Comparison of ENCODE assay signal across 8 mouse cellular contexts in the genomic region with DNA sequence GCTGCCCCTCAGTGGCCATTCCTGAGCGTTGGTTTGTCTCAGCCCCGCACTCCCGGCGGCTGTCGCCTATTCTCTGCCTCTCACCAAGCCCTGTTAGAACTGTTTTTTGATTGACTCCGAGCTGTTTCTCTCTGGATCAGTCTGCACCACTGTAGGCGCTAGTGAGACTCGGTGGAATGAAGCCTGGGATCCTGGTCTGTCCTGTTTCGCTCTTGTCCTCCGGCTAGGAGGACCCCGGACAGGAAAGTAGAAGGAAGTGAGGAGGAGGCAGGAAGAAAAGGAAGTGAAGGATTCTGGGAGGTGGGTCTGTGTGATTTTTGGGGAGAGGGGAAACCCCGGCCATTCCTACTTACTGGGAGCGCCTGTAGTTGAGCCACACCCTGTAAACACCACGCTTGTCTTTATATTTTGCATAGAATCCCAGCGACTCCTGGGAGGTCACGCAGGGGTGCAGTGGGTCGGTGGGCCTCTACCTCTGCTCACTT. TPM values are rescaled to one million over a fixed set of nuclear protein-coding genes. Genes with fewer than 3 reads are reported as not detected.
DNase-seq lines count a peak whose midpoint lies in the region; ATAC-seq and TF ChIP-seq lines count a peak whose summit lies in the region.

No protein-coding gene starts in this region.

- peak overlapping the region; percentile 85 for H3K4me2 ChIP-seq in heart, embryonic 12.5 days
- H3K4me2 ChIP-seq in kidney, embryonic 16.5 days (replicated peaks; ENCODE audit: low read depth, low read length), result peak overlapping the region; percentile 75
- peak overlapping the region; percentile 89 for H3K4me2 ChIP-seq in stomach, embryonic 14.5 days (replicated peaks; ENCODE audit: low read depth, low read length)

- H3K27ac ChIP-seq in ES-Bruce4 (ENCODE audit: insufficient read depth, low read length), result peak overlapping the region; percentile 65
- peak overlapping the region; percentile 83 for H3K27ac ChIP-seq in heart, embryonic 12.5 days (ENCODE audit: poor library complexity, severe bottlenecking)
- H3K27ac ChIP-seq in kidney, embryonic 16.5 days (ENCODE audit: low read length), result peak overlapping the region; percentile 88
- peak overlapping the region; percentile 83 for H3K27ac ChIP-seq in stomach, embryonic 14.5 days (ENCODE audit: low read length)

- ATAC-seq in heart, embryonic 12.5 days (ENCODE audit: insufficient number of reproducible peaks, low FRiP score), result peak; percentile 34
- peak; percentile 40; the same call in 1 of the 2 replicates for ATAC-seq in kidney, embryonic 16.5 days (ENCODE audit: low FRiP score, low TSS enrichment)
- peak; percentile 31; the same call in 1 of the 2 replicates for ATAC-seq in stomach, embryonic 14.5 days (ENCODE audit: insufficient number of reproducible peaks, insufficient read depth, low FRiP score, low read depth)

- TF ChIP-seq EP300 in ES-Bruce4 (IDR thresholded peaks at IDR 0.05; ENCODE audit: insufficient read depth, low read depth, low read length), result no peak

- H3K4me3 ChIP-seq in ES-Bruce4 (ENCODE audit: low read depth, low read length), result peak overlapping the region; percentile 59
- H3K4me3 ChIP-seq in heart, embryonic 12.5 days, result peak overlapping the region; percentile 89
- peak overlapping the region; percentile 80 for H3K4me3 ChIP-seq in kidney, embryonic 16.5 days (ENCODE audit: low read length)
- H3K4me3 ChIP-seq in stomach, embryonic 14.5 days (ENCODE audit: low read depth, low read length), result peak overlapping the region; percentile 90

- no peaks in the 10 kb centered on the region for H3K27me3 ChIP-seq in ES-Bruce4 (ENCODE audit: control insufficient read depth, insufficient read depth, low read length, poor library complexity, severe bottlenecking)
- H3K27me3 ChIP-seq in heart, embryonic 12.5 days (replicated peaks), result peaks cover 14% of the 10 kb centered on the region
- H3K27me3 ChIP-seq in kidney, embryonic 16.5 days (ENCODE audit: insufficient read depth, low read length), result peaks cover 10% of the 10 kb centered on the region; the same call in 1 of the 2 replicates
- no peaks in the 10 kb centered on the region for H3K27me3 ChIP-seq in stomach, embryonic 14.5 days (ENCODE audit: control insufficient read depth, insufficient read depth, low read length)

- peaks cover 6% of the 10 kb centered on the region for H3K4me1 ChIP-seq in ES-Bruce4 (ENCODE audit: control insufficient read depth, insufficient read depth, low read length)
- peaks cover 42% of the 10 kb centered on the region for H3K4me1 ChIP-seq in heart, embryonic 12.5 days (replicated peaks)
- peaks cover 32% of the 10 kb centered on the region for H3K4me1 ChIP-seq in kidney, embryonic 16.5 days (ENCODE audit: insufficient read depth, low read length)
- peaks cover 20% of the 10 kb centered on the region for H3K4me1 ChIP-seq in stomach, embryonic 14.5 days (ENCODE audit: control insufficient read depth, insufficient read depth, low read length)

- peak overlapping the region; percentile 81 for H3K9ac ChIP-seq in ES-Bruce4 (ENCODE audit: low read depth, poor library complexity, severe bottlenecking)
- H3K9ac ChIP-seq in heart, embryonic 12.5 days, result peak overlapping the region; percentile 92
- H3K9ac ChIP-seq in kidney, embryonic 16.5 days (replicated peaks; ENCODE audit: low read length), result peak overlapping the region; percentile 93
- peak overlapping the region; percentile 65 for H3K9ac ChIP-seq in stomach, embryonic 14.5 days (replicated peaks; ENCODE audit: low read depth, low read length)

- DNase-seq in 416B (ENCODE audit: low read depth), result peak; percentile 78
- DNase-seq in cerebellum, postnatal 25 days, result peak; percentile 61 to 67
- DNase-seq in lung, postnatal 36 days, result peak; percentile 72
- no peak for DNase-seq in layer of hippocampus, adult 8-10 months (ENCODE audit: low spot score in 2 of 2)

- no peaks in the 10 kb centered on the region for H3K9me3 ChIP-seq in ES-Bruce4 (replicated peaks; ENCODE audit: control insufficient read depth, insufficient read depth, low read length, poor library complexity, severe bottlenecking)
- no peaks in the 10 kb centered on the region for H3K9me3 ChIP-seq in heart, embryonic 12.5 days (replicated peaks)
- no peaks in the 10 kb centered on the region for H3K9me3 ChIP-seq in kidney, embryonic 16.5 days (ENCODE audit: low read length)
- no peaks in the 10 kb centered on the region for H3K9me3 ChIP-seq in stomach, embryonic 14.5 days (ENCODE audit: control insufficient read depth, low read depth, low read length)

- TF ChIP-seq CTCF in ES-Bruce4 (IDR thresholded peaks at IDR 0.05; ENCODE audit: low read depth, low read length), result peak; percentile 4

- under 1% methylated on average over 17 of the region's 17 CpGs for WGBS in heart, embryonic 12.5 days
- WGBS in kidney, embryonic 16.5 days, result under 1% methylated on average over 17 of the region's 17 CpGs
- 1% methylated on average over 17 of the region's 17 CpGs for WGBS in stomach, embryonic 14.5 days

- no peak for TF ChIP-seq POLR2A in ES-Bruce4 (IDR thresholded peaks at IDR 0.05; ENCODE audit: insufficient read depth, low read length)

- no peaks in the 10 kb centered on the region for H3K36me3 ChIP-seq in ES-Bruce4 (ENCODE audit: control insufficient read depth, insufficient read depth, low read length, poor library complexity, severe bottlenecking)
- H3K36me3 ChIP-seq in heart, embryonic 12.5 days, result peaks cover 17% of the 10 kb centered on the region
- H3K36me3 ChIP-seq in kidney, embryonic 16.5 days (ENCODE audit: insufficient read depth, low read length), result peaks cover 19% of the 10 kb centered on the region
- H3K36me3 ChIP-seq in stomach, embryonic 14.5 days (ENCODE audit: control insufficient read depth, insufficient read depth, low read length), result peaks cover 10% of the 10 kb centered on the region

RNA-seq across cellular contexts. Expression of a gene that starts 0.7 kb away (rescaled TPM):
- 5.8 TPM in 2 replicates for polyA plus RNA-seq in ES-Bruce4 (2011; ENCODE audit: insufficient read depth, insufficient read length, low read depth, missing spikeins)
- 17.1 and 17.8 TPM in 2 replicates for polyA plus RNA-seq in heart, embryonic 12.5 days (2016; fragmentation: Nextera tagmentation; extraction: Ambion mirVana)
- 28.9 and 33.2 TPM in 2 replicates for polyA plus RNA-seq in kidney, embryonic 16.5 days (2015; fragmentation: Nextera tagmentation; extraction: Ambion mirVana)
- 17.6 and 17.8 TPM in 2 replicates for polyA plus RNA-seq in stomach, embryonic 14.5 days (2014; fragmentation: Nextera tagmentation; extraction: Ambion mirVana)
- 1 to 10 TPM; 8.7 to 9.8 (median 9.0) TPM for total RNA-seq in layer of hippocampus, adult 8-10 months (2022)

RNA-seq across cellular contexts. Expression of a gene that starts 10.6 kb away (rescaled TPM):
- polyA plus RNA-seq in ES-Bruce4 (2011; ENCODE audit: insufficient read depth, insufficient read length, low read depth, missing spikeins), result 8.0 and 8.5 TPM in 2 replicates
- polyA plus RNA-seq in heart, embryonic 12.5 days (2016; fragmentation: Nextera tagmentation; extraction: Ambion mirVana), result 22.6 and 24.9 TPM in 2 replicates
- polyA plus RNA-seq in kidney, embryonic 16.5 days (2015; fragmentation: Nextera tagmentation; extraction: Ambion mirVana), result 17.4 and 17.8 TPM in 2 replicates
- polyA plus RNA-seq in stomach, embryonic 14.5 days (2014; fragmentation: Nextera tagmentation; extraction: Ambion mirVana), result 15.4 and 17.2 TPM in 2 replicates
- 10 to 100 TPM; 19.6 to 21.6 (median 20.4) TPM for total RNA-seq in layer of hippocampus, adult 8-10 months (2022)

Comparison
In these comparisons a context has a peak if more than half of its experiments do, and no peak if none do; other contexts are left out.
1. DNase-seq: peak in 416B (single experiment), cerebellum, postnatal 25 days (2 of 2) and lung, postnatal 36 days (single experiment); none in layer of hippocampus, adult 8-10 months (0 of 2).
2. Peak in every context shown above with its lines, with median percentiles within 50 percentile points of each other: H3K27ac ChIP-seq, H3K4me3 ChIP-seq, H3K9ac ChIP-seq, ATAC-seq and H3K4me2 ChIP-seq.